10 mouse cellular contexts compared by ENCODE assay signal in the genomic region with DNA sequence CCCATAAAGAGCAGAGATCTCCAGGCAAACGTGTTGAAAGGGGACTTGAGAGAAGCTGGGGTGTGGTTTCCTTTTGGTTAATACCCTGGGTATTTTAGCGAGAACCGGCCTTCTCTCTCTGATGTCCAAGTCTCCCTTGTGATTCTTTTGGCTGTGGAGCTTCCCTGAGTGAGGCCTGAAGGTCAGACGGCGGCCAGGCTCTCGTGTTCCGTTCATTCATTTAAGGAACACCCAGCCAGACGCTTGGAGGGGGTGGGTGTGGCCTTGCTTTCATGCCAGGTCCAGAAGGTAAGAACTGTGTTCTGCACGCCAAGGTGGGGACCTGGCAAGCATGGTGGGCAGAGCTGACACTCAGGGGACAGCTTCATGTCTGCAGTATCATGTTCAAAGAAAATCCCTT.
"Had no signal": no experiment of that assay in that cellular context is flagged by ENCODE, and none has a peak within 500 bp of the region (broad histone marks: within the 10 kb centered on the region; RNA-seq: fewer than 3 reads in every experiment).

No protein-coding gene starts in this region.

- DNase-seq: kidney, postnatal 25 days; layer of hippocampus, adult 9-11 months; layer of hippocampus, postnatal 36 days; liver; liver, embryonic 13.5 days; liver, postnatal 0 days; right cerebral cortex, adult 18-20 months; right cerebral cortex, postnatal 25 days; thymus, adult 18-20 months; thymus, postnatal 14 days had no signal
